Mouse (Mus musculus): Measurements from ENCODE around the gene Cabp2. TPM values are rescaled to one million over a fixed set of nuclear protein-coding genes. Genes with fewer than 3 reads are reported as not detected.

The Cabp2 gene
- polyA plus RNA-seq, 1 experiment, result not detected

Other genes with a start within 250 kb of the Cabp2 start
- 121 and 123 TPM in 2 replicates for gene Chka, start 229.8 kb upstream of the Cabp2 start, polyA plus RNA-seq (2012; rRNA removed)
- gene Tcirg1, start 174.4 kb upstream of the Cabp2 start, polyA plus RNA-seq (2012; rRNA removed), result 45.5 and 48.1 TPM in 2 replicates
- gene Ndufs8, start 168.8 kb upstream of the Cabp2 start, polyA plus RNA-seq (2012; rRNA removed), result 283 and 291 TPM in 2 replicates
- gene Aldh3b1, start 151.8 kb upstream of the Cabp2 start, polyA plus RNA-seq (2012; rRNA removed), result 7.9 and 8.5 TPM in 2 replicates
- 31.5 and 34.7 TPM in 2 replicates for gene Unc93b1, start 146.4 kb upstream of the Cabp2 start, polyA plus RNA-seq (2012; rRNA removed)
- 0.38 and 0.58 TPM in 2 replicates for gene Aldh3b3, start 122.9 kb upstream of the Cabp2 start, polyA plus RNA-seq (2012; rRNA removed)
- gene Aldh3b2, start 109.2 kb upstream of the Cabp2 start, polyA plus RNA-seq (2012; rRNA removed), result 3.5 and 3.6 TPM in 2 replicates
- gene Acy3, start 95.0 kb upstream of the Cabp2 start, polyA plus RNA-seq (2012; rRNA removed), result 5.6 and 5.8 TPM in 2 replicates
- gene Tbx10, start 88.8 kb upstream of the Cabp2 start, polyA plus RNA-seq (2012; rRNA removed), result not detected in 2 replicates
- gene Nudt8, start 81.0 kb upstream of the Cabp2 start, polyA plus RNA-seq (2012; rRNA removed), result 7.1 and 8.4 TPM in 2 replicates
- 6.3 TPM in 2 replicates for gene Gm49405, start 81.0 kb upstream of the Cabp2 start, polyA plus RNA-seq (2012; rRNA removed)
- gene Doc2g, start 78.3 kb upstream of the Cabp2 start, polyA plus RNA-seq (2012; rRNA removed), result 287 and 325 TPM in 2 replicates
- 248 and 270 TPM in 2 replicates for gene Ndufv1, start 68.8 kb upstream of the Cabp2 start, polyA plus RNA-seq (2012; rRNA removed)
- 454 and 506 TPM in 2 replicates for gene Gstp1, start 43.6 kb upstream of the Cabp2 start, polyA plus RNA-seq (2012; rRNA removed)
- 5.1 and 14.7 TPM in 2 replicates for gene Gstp2, start 35.6 kb upstream of the Cabp2 start, polyA plus RNA-seq (2012; rRNA removed)
- gene Gstp3, start 22.0 kb upstream of the Cabp2 start, polyA plus RNA-seq (2012; rRNA removed), result not detected in 2 replicates
- gene Cdk2ap2, start 15.6 kb downstream of the Cabp2 start, polyA plus RNA-seq (2012; rRNA removed), result 50.3 and 58.5 TPM in 2 replicates
- 290 and 305 TPM in 2 replicates for gene Pitpnm1, start 18.4 kb downstream of the Cabp2 start, polyA plus RNA-seq (2012; rRNA removed)
- 162 and 174 TPM in 2 replicates for gene Aip, start 44.3 kb downstream of the Cabp2 start, polyA plus RNA-seq (2012; rRNA removed)
- 0.06 and 0.11 TPM in 2 replicates for gene Gpr152, start 58.2 kb downstream of the Cabp2 start, polyA plus RNA-seq (2012; rRNA removed)
- 0.12 and 0.17 TPM in 2 replicates for gene Cabp4, start 62.5 kb downstream of the Cabp2 start, polyA plus RNA-seq (2012; rRNA removed)
- gene Coro1b, start 67.0 kb downstream of the Cabp2 start, polyA plus RNA-seq (2012; rRNA removed), result 183 and 225 TPM in 2 replicates
- 1.9 and 2.3 TPM in 2 replicates for gene Ptprcap, start 72.0 kb downstream of the Cabp2 start, polyA plus RNA-seq (2012; rRNA removed)
- gene Rps6kb2, start 81.8 kb downstream of the Cabp2 start, polyA plus RNA-seq (2012; rRNA removed), result 82.4 and 85.6 TPM in 2 replicates
- gene Carns1, start 93.9 kb downstream of the Cabp2 start, polyA plus RNA-seq (2012; rRNA removed), result 10.7 and 14.3 TPM in 2 replicates
- gene Tbc1d10c, start 109.7 kb downstream of the Cabp2 start, polyA plus RNA-seq (2012; rRNA removed), result 2.6 and 3.3 TPM in 2 replicates
- 347 and 379 TPM in 2 replicates for gene Ppp1ca, start 110.5 kb downstream of the Cabp2 start, polyA plus RNA-seq (2012; rRNA removed)
- gene Rad9a, start 120.1 kb downstream of the Cabp2 start, polyA plus RNA-seq (2012; rRNA removed), result 18.4 and 19.3 TPM in 2 replicates
- gene Clcf1, start 132.7 kb downstream of the Cabp2 start, polyA plus RNA-seq (2012; rRNA removed), result 3.9 and 4.5 TPM in 2 replicates
- not detected in 2 replicates for gene AC109138.7, start 132.8 kb downstream of the Cabp2 start, polyA plus RNA-seq (2012; rRNA removed)
- gene Pold4, start 150.3 kb downstream of the Cabp2 start, polyA plus RNA-seq (2012; rRNA removed), result 35.0 and 39.4 TPM in 2 replicates
- 98.6 and 106 TPM in 2 replicates for gene Ssh3, start 187.6 kb downstream of the Cabp2 start, polyA plus RNA-seq (2012; rRNA removed)
- 73.1 and 77.0 TPM in 2 replicates for gene Ankrd13d, start 201.6 kb downstream of the Cabp2 start, polyA plus RNA-seq (2012; rRNA removed)
- 183 and 199 TPM in 2 replicates for gene Grk2, start 224.6 kb downstream of the Cabp2 start, polyA plus RNA-seq (2012; rRNA removed)

All from frontal cortex, adult 2 months (tissue).